Mouse (Mus musculus): ENCODE data around the gene Zscan12.

Zscan12 gene

DNA sequence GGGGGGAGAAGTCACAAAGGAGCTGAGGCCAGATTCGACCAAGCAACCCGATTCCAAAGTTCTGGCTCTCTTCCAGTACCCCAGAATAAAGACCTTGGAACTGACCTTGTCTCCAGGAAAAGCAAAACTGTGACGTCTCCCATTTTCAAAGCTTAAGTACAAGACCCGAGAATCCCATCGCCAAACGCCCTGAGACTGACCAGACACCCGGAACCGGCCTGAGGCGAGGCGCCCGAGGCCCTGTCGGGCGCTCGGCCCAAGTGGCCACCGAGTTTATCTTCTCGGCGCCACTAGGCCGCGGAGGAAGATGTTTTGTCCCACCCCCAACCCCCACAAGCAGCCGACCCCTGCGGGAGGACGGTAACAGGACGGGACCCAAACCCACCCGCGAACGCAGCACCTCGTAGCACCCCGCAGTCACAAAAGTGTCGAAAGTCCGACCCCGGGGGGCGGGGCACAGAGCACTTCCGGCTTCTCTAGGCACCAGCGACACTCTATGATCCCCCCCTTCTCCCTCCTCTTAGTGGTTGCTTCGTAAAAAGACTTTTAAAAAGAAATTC is 39.7 kb downstream of the Zscan12 start, which contains the start of gene Zkscan3:
Gene Zkscan3, minus strand, starts transcription at position 469 of the 560 bp plus-strand sequence.
- peak; percentile 72 to 86 for DNase-seq (ENCODE audit: low spot score in 2 of 2)

DNA sequence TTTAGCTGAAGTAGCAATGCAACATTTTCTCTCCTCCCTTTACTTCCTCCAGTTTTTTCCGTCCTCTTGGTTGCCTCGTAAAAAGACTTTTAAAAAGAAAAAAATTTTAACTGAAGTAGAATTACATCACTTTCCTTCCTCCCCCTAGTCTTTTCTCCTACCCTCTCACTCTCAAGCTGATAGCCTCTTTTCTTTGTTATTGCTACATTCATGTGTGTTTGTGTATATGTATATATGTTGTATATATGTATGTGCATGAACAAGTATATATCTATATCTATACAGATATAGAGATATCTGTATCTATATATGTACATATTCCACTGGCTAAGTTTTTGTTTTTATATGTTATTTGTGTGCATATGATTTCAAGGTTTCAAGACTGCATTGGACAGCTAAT is 40.2 kb downstream of the Zscan12 start:
- DNase-seq (ENCODE audit: low spot score in 2 of 2): no peak

DNA sequence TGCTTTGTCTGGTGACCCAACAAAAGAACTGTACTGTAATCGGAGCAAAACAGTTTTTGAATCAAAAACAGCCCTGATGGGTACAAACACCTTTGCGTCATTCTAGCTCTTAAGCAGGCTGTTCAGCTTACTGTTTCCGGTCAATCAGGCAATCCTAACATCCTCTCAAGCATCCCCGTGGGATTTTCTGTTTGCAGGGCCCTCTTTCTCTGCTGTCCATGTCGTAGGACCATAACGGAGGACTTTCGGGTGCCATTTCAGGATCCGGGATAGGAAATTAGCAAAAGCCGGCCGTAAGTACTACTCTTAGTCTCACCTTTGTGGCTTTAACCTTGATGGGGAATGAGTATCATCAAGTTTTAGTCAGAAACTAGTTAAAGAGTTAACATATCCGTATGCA is 44.7 kb downstream of the Zscan12 start:
- no peak for DNase-seq (ENCODE audit: low spot score in 2 of 2)

DNA sequence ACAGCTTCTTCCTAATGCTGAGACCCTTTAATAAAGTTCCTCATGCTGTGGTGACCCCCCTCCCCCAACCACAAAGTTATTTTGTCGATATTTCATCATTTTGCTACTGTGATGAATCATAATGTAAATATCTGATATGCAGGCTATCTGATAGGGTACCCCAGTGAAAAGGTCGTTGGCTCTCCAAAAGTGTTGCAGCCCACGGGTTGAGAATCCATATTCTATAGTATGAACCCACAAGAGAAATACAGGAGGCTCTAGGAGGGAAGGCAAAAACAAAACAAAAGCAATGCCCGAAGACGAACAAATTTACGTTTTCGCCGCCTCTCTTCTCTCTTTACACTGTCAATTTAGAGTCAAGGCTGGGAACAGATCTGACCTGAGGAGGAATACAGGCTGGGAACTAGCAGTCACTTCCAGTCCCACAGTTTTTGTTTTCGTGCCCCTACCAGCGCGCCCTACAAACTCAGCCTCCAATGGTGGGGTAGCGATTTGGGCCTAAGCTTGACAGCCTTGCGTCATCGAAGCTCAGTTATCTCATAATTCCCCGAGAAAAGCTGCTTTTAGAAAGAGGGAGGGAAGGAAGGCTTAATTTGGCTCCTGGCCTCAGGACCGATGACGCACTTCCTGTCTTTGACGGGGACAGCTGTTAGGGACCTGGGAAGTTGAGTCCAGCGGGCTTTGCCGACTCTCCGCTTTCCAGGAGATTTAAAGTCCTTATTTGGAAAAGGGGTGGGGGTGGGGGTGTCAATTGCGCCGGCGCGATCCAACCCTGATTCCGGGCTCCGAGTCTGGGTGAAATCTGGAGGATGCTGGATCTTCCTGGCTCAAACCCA is 45.6 kb downstream of the Zscan12 start:
- peak; percentile 5 to 22 for DNase-seq (ENCODE audit: low spot score in 2 of 2)

DNA sequence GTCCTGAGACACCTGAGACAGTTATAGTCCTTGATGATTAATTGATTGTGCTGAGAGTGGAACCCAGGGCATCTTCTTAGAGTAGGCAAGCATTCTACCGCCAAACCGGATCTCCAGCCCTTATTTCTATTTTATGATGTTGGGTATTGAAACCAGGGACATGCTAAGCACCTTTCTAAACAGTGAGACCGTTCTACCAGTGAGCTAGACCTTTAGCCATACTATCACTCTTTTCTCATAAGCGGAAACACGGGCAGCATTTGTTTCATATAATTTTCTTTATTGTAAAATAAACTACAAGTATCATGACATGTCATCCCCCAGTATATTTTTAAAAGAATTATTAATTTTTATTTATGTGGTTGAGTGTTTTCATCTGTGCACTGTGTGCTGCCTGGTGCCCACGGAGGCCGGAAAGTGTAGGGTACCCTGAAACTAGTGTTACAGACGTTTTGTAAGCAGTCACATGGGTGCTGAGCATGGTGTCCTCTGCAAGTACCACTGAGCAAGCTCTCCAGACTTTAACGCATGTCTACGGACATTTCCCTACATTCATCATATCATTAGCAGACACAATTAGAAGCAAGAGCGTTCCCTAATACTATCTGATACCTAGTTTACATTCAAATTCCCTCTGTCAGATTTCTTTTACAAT is 46.3 kb downstream of the Zscan12 start:
- DNase-seq (ENCODE audit: low spot score in 2 of 2): no peak

DNA sequence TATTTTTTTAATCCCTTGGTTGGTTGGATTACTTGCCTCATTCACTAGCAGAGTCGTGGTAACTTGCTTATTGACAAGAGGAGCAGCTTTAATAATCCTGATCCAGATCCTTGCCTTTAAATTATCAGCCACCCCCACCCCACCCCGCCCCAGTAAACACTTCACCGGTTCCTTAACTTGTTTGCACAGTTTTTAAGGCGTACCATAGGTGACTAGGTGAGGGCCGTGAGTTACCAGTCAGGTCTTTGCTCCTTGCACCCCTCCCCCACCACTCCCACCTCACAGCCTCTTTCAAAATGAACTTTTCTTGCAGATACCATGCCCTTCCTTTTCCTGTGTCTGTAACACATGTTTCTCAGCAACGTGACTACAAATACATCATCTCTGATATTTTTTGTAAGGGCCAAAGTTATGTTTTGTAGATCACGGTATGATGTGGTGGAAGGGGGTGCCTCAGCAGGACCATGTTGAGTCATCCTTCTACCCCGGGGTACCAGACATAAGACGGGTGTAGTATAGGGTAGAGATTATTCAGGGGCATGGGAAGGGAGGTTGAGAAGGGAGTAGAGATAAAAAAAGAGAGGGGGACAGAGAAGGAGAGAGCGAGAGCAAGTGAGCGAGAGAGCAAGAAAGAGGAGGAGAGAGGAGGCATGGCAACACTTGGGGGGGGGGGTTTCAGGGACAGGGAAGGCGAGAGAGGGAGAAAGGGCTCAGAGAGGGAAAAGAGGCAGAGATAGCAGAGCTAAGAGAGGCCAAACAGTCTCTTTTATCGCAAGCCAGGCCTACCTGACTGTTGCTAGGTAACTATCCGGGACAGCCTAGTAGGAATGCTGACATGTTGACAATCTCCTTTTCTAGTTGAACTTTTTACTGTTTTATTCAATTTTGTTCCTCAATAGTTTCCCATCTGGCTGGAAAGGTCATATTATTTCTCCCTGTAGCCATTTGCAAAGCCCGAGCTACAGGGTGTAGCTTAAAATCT is 51.9 kb downstream of the Zscan12 start:
- DNase-seq (ENCODE audit: low spot score in 2 of 2): no peak

DNA sequence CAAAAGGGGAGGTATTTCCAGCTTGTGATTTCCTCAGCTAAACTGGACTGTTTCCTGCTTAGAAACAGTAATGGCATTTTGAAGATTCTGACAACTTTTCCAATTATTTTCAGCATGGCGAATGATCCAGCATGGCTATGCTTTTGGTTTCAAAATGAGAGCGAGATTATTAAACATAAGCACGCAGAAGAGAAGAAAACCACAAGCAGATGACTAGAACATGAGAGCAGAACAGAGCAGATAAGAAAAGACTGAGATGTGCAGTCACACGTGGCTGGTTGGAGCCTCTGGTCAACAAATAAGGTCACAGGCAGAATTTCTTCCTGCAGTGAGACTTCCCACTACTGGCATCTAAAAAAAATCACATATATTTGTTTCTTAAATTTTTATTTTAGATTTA is 52.6 kb downstream of the Zscan12 start:
- DNase-seq (ENCODE audit: low spot score in 2 of 2): no peak

DNA sequence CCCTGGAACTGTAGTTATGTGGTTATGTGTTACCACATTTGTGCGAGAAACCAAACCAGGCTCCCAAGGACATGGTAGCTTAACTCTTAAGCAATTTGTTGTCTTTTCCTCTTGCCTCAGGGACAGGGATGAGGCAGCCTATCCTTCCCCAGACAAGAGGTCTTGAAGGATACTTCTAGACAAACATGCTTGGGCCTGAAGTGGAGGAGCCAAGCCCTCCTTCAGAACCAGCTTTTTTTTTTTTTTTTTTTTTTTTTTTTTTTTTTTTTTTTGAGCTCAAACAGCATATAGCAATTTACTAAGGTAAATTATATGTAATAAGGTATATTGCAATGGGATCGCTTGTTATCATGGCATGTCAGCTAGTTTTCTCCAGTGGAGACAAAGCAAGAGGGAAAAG is 53.1 kb downstream of the Zscan12 start:
- no peak for DNase-seq (ENCODE audit: low spot score in 2 of 2)

DNA sequence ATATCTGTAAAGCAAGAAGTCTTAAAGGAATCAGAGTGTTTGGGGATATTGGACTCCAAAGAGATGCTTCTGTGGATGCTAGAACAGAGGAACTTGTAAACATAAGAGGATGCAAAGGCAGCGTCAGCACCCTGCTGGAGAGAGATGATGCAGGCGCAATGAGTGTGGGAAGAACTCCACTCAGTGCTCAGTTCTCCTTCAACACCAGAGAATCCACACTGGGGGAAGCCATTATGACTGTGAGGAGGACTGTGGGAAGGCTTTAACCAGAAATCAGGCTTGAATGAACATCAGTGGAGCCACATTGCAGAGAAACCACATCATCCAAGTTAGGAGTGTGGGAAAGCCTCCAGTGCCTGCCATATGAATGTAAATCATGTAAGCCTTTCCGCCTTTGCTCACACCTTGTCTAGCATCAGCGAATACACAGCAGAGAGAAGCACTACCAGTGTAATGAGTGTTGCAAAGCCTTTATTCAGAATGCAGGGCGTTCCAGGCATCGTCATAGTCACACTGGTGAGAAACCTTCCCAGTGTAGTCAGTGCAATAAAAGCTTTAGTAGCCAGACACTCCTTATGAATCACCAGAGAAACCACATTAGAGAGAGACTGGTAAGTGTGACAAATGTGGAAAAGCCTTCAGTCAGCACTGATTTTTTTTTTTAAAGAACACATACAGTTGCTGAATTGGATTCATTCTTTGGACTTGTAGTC is 54.8 kb downstream of the Zscan12 start:
- no peak for DNase-seq (ENCODE audit: low spot score in 2 of 2)

DNA sequence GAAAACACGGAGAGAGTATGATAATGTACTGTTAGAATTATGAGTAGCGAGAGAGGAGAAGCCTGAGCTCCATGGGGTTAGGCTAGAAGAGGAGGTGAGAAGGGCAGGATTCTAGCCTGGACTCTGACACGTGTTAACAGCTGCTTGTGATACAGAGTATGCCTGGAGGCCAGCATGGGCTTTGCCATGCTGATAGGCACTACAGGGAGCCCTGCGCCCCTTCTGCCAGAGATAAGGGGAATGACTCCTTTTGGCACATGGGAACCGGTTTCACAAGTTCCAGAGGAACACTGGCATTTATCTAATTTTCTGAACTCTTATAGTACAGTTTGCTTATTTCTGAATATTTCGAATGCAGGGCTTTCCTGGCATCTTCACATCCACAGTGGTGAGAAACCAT is 56.2 kb downstream of the Zscan12 start:
- no peak for DNase-seq (ENCODE audit: low spot score in 2 of 2)

All from thymus, postnatal 10 days (tissue).